Mouse (Mus musculus): ENCODE measurements around the gene Trpm3.

GRCm38 (mm10) chr19:23035786-23036185, 896.9 kb downstream of the Trpm3 start:
- TF ChIP-seq POLR2A (IDR thresholded peaks at IDR 0.05; ENCODE audit: insufficient read depth, low read length) (no peak), EP300 (IDR thresholded peaks at IDR 0.05; ENCODE audit: insufficient read depth, low read depth, low read length) (no peak)
